Mouse (Mus musculus): ENCODE results near the gene Spns2.

Gene Spns2

GRCm38 (mm10) chr11:72500139-72500538, 10.4 kb upstream of the Spns2 start:
- DNase-seq (ENCODE audit: low spot score) = no peak

- no peak for DNase-seq (ENCODE audit: low spot score)
Measured at GRCm38 (mm10) chr11:72497367-72497766, 7.7 kb upstream of the Spns2 start.

GRCm38 (mm10) chr11:72496775-72497174, 7.1 kb upstream of the Spns2 start:
- DNase-seq (ENCODE audit: low spot score) = no peak

- DNase-seq (ENCODE audit: low spot score) = no peak
Measured at GRCm38 (mm10) chr11:72496066-72496465, 6.4 kb upstream of the Spns2 start.

GRCm38 (mm10) chr11:72494046-72494988, 4.6 kb upstream of the Spns2 start:
- no peak for DNase-seq (ENCODE audit: low spot score)

GRCm38 (mm10) chr11:72491130-72491960, 1.6 kb upstream of the Spns2 start:
- no peak for DNase-seq (ENCODE audit: low spot score)

- DNase-seq (ENCODE audit: low spot score) = no peak
Measured at GRCm38 (mm10) chr11:72489397-72489796, 307 bp downstream of the Spns2 start.

- DNase-seq (ENCODE audit: low spot score) = no peak
Measured at GRCm38 (mm10) chr11:72488753-72489271, 892 bp downstream of the Spns2 start.

- DNase-seq (ENCODE audit: low spot score) = no peak
Measured at GRCm38 (mm10) chr11:72487739-72488138, 2.0 kb downstream of the Spns2 start.

- DNase-seq (ENCODE audit: low spot score) = no peak
Measured at GRCm38 (mm10) chr11:72487171-72487570, 2.5 kb downstream of the Spns2 start.

- no peak for DNase-seq (ENCODE audit: low spot score)
Measured at GRCm38 (mm10) chr11:72485960-72486359, 3.7 kb downstream of the Spns2 start.

- no peak for DNase-seq (ENCODE audit: low spot score)
Measured at GRCm38 (mm10) chr11:72485157-72485556, 4.5 kb downstream of the Spns2 start.

- DNase-seq (ENCODE audit: low spot score) = no peak
Measured at GRCm38 (mm10) chr11:72484549-72484948, 5.2 kb downstream of the Spns2 start.

GRCm38 (mm10) chr11:72481952-72482351, 7.8 kb downstream of the Spns2 start:
- no peak for DNase-seq (ENCODE audit: low spot score)

- no peak for DNase-seq (ENCODE audit: low spot score)
Measured at GRCm38 (mm10) chr11:72481313-72481712, 8.4 kb downstream of the Spns2 start.

- DNase-seq (ENCODE audit: low spot score) = no peak
Measured at GRCm38 (mm10) chr11:72479499-72479898, 10.2 kb downstream of the Spns2 start.

GRCm38 (mm10) chr11:72478228-72478627, 11.5 kb downstream of the Spns2 start:
- no peak for DNase-seq (ENCODE audit: low spot score)

GRCm38 (mm10) chr11:72477653-72478052, 12.1 kb downstream of the Spns2 start:
- DNase-seq (ENCODE audit: low spot score) = no peak

GRCm38 (mm10) chr11:72477182-72477581, 12.5 kb downstream of the Spns2 start:
- DNase-seq (ENCODE audit: low spot score) = no peak

- DNase-seq (ENCODE audit: low spot score) = no peak
Measured at GRCm38 (mm10) chr11:72476074-72476625, 13.6 kb downstream of the Spns2 start.

- DNase-seq (ENCODE audit: low spot score) = no peak
Measured at GRCm38 (mm10) chr11:72475408-72475807, 14.3 kb downstream of the Spns2 start.

GRCm38 (mm10) chr11:72474926-72475325, 14.8 kb downstream of the Spns2 start:
- DNase-seq (ENCODE audit: low spot score) = no peak

Data from ovary, postnatal 36 days (tissue).